Comparison of ENCODE assay signal across 13 mouse cellular contexts in genomic region chr14:55586149-55586548, GRCm38 (mm10). TPM values are rescaled to one million over a fixed set of nuclear protein-coding genes. Genes with fewer than 3 reads are reported as not detected.
DNase-seq lines count a peak whose midpoint lies in the region; ATAC-seq and TF ChIP-seq lines count a peak whose summit lies in the region.
"Had no signal": no experiment of that assay in that cellular context is flagged by ENCODE, and none has a peak within 500 bp of the region (broad histone marks: within the 10 kb centered on the region; RNA-seq: fewer than 3 reads in every experiment).

No protein-coding gene starts in this region.

- TF ChIP-seq CTCF in spleen, adult 2 months (IDR thresholded peaks at IDR 0.05; ENCODE audit: extremely low read depth, insufficient read depth, insufficient read length, insufficient replicate concordance) = no peak
- TF ChIP-seq CTCF in liver, embryonic 14.5 days (IDR thresholded peaks at IDR 0.05; ENCODE audit: low read depth) = peak; percentile 14; the same call in 1 of the 2 replicates

- peak overlapping the region; percentile 82; the same call in 1 of the 2 replicates for H3K27ac ChIP-seq in spleen, adult 2 months (ENCODE audit: insufficient read depth, low read length)
- H3K27ac ChIP-seq in liver, embryonic 14.5 days = peak overlapping the region; percentile 98
- H3K27ac ChIP-seq: hindbrain, embryonic 13.5 days; midbrain, embryonic 15.5 days; neural tube, embryonic 15.5 days had no signal

- H3K9ac ChIP-seq in liver, embryonic 14.5 days (replicated peaks) = peak overlapping the region; percentile 84
- H3K9ac ChIP-seq: hindbrain, embryonic 13.5 days; midbrain, embryonic 15.5 days; neural tube, embryonic 15.5 days had no signal

- no peaks in the 10 kb centered on the region for H3K9me3 ChIP-seq in liver, embryonic 14.5 days (ENCODE audit: control insufficient read depth, low read length)
- H3K9me3 ChIP-seq: hindbrain, embryonic 13.5 days; midbrain, embryonic 15.5 days; neural tube, embryonic 15.5 days had no signal

- H3K27me3 ChIP-seq in spleen, adult 2 months (ENCODE audit: control insufficient read depth, insufficient read depth, low read length) = no peaks in the 10 kb centered on the region
- H3K27me3 ChIP-seq in liver, embryonic 14.5 days (ENCODE audit: control insufficient read depth, insufficient read depth, low read length) = no peaks in the 10 kb centered on the region
- H3K27me3 ChIP-seq: midbrain, embryonic 15.5 days; neural tube, embryonic 15.5 days had no signal

- ATAC-seq in liver, embryonic 14.5 days (ENCODE audit: insufficient read depth) = peak; percentile 51
- ATAC-seq: midbrain, embryonic 15.5 days had no signal

- TF ChIP-seq EP300 in liver, embryonic 14.5 days (IDR thresholded peaks at IDR 0.05; ENCODE audit: low read depth) = peak; percentile 75

- no peak for DNase-seq in spleen, adult 2 months (ENCODE audit: low read depth in 1 of 2, low spot score in 2 of 2)
- DNase-seq in spleen, adult 12 weeks (ENCODE audit: low spot score) = no peak
- peak; percentile 75 for DNase-seq in c-Kit-positive CD71-positive TER-119-positive erythroid progenitor cells, embryonic 14.5 days (ENCODE audit: low spot score)
- DNase-seq in liver, embryonic 14.5 days (ENCODE audit: low read depth in 3 of 3, low spot score in 3 of 3) = peak; percentile 76 to 77 (median 77)
- no peak for DNase-seq in urinary bladder, adult 2 months (ENCODE audit: low spot score)
- no peak for DNase-seq in T-cell, adult 2 months (ENCODE audit: low spot score)
- DNase-seq in thymus, postnatal 14 days = no peak
- DNase-seq: adrenal gland, postnatal 14 days; kidney, postnatal 14 days; thymus, adult 18-20 months had no signal

- H3K4me2 ChIP-seq in liver, embryonic 14.5 days (ENCODE audit: low read depth) = peak overlapping the region; percentile 99
- H3K4me2 ChIP-seq: hindbrain, embryonic 13.5 days had no signal

- H3K36me3 ChIP-seq in spleen, adult 2 months (ENCODE audit: control insufficient read depth, insufficient read depth, low read length) = peaks cover 19% of the 10 kb centered on the region
- peaks cover 5% of the 10 kb centered on the region for H3K36me3 ChIP-seq in liver, embryonic 14.5 days (replicated peaks; ENCODE audit: control insufficient read depth, insufficient read depth, low read depth)

- no peak overlapping the region for H3K4me3 ChIP-seq in spleen, adult 2 months (ENCODE audit: extremely low read depth, insufficient read depth, insufficient read length)
- H3K4me3 ChIP-seq in liver, embryonic 14.5 days (ENCODE audit: insufficient read depth in 1 of 2, low read depth in 2 of 2, low read length in 2 of 2) = no peak overlapping the region
- H3K4me3 ChIP-seq: hindbrain, embryonic 13.5 days; midbrain, embryonic 15.5 days had no signal

- peaks cover 15% of the 10 kb centered on the region; the same call in 1 of the 2 replicates for H3K4me1 ChIP-seq in spleen, adult 2 months (ENCODE audit: control insufficient read depth, insufficient read depth, insufficient read length)
- H3K4me1 ChIP-seq in liver, embryonic 14.5 days (replicated peaks; ENCODE audit: control insufficient read depth in 2 of 2, insufficient read depth in 2 of 2, low read length in 1 of 2) = peaks cover 33 to 35% of the 10 kb centered on the region in 2 experiments

- WGBS in spleen, adult 2 months = 70% methylated on average over 2 of the region's 2 CpGs
- WGBS in liver, embryonic 14.5 days (ENCODE audit: insufficient replicate concordance) = 17% methylated on average over 2 of the region's 2 CpGs

- no peak for TF ChIP-seq POLR2A in spleen, adult 2 months (IDR thresholded peaks at IDR 0.05; ENCODE audit: low read depth, low read length)

RNA-seq across cellular contexts. Expression of gene Emc9, which starts 1.0 kb away (rescaled TPM):
- polyA plus RNA-seq in spleen, adult 2 months (2012; rRNA removed) = 14.5 and 15.0 TPM in 2 replicates
- polyA plus RNA-seq in liver, embryonic 14.5 days (2012; rRNA removed) = 19.2 and 20.3 TPM in 2 replicates
- 32.8 and 33.0 TPM in 2 replicates for polyA plus RNA-seq in liver, embryonic 14.5 days (2014; fragmentation: Nextera tagmentation; extraction: Ambion mirVana)
- 19.3 and 21.2 TPM in 2 replicates for polyA plus RNA-seq in urinary bladder, adult 2 months (2012; rRNA removed)

RNA-seq across cellular contexts. Expression of gene Psme2, which starts 4.8 kb away (rescaled TPM):
- 60.4 and 67.7 TPM in 2 replicates for polyA plus RNA-seq in spleen, adult 2 months (2012; rRNA removed)
- 36.2 and 56.0 TPM in 2 replicates for polyA plus RNA-seq in liver, embryonic 14.5 days (2012; rRNA removed)
- polyA plus RNA-seq in liver, embryonic 14.5 days (2014; fragmentation: Nextera tagmentation; extraction: Ambion mirVana) = 181 and 190 TPM in 2 replicates
- 134 and 144 TPM in 2 replicates for polyA plus RNA-seq in urinary bladder, adult 2 months (2012; rRNA removed)

RNA-seq across cellular contexts. Expression of gene Rnf31, which starts 5.4 kb away (rescaled TPM):
- polyA plus RNA-seq in spleen, adult 2 months (2012; rRNA removed) = 52.5 and 63.2 TPM in 2 replicates
- 6.2 and 6.5 TPM in 2 replicates for polyA plus RNA-seq in liver, embryonic 14.5 days (2012; rRNA removed)
- polyA plus RNA-seq in liver, embryonic 14.5 days (2014; fragmentation: Nextera tagmentation; extraction: Ambion mirVana) = 6.6 and 7.6 TPM in 2 replicates
- 15.7 and 20.4 TPM in 2 replicates for polyA plus RNA-seq in urinary bladder, adult 2 months (2012; rRNA removed)

RNA-seq across cellular contexts. Expression of gene Psme1, which starts 8.2 kb away (rescaled TPM):
- 101 and 118 TPM in 2 replicates for polyA plus RNA-seq in spleen, adult 2 months (2012; rRNA removed)
- polyA plus RNA-seq in liver, embryonic 14.5 days (2012; rRNA removed) = 32.0 and 51.1 TPM in 2 replicates
- polyA plus RNA-seq in liver, embryonic 14.5 days (2014; fragmentation: Nextera tagmentation; extraction: Ambion mirVana) = 99.9 and 103 TPM in 2 replicates
- polyA plus RNA-seq in urinary bladder, adult 2 months (2012; rRNA removed) = 136 and 167 TPM in 2 replicates

RNA-seq across cellular contexts. Expression of gene Fitm1, which starts 10.7 kb away (rescaled TPM):
- 1.4 and 1.5 TPM in 2 replicates for polyA plus RNA-seq in spleen, adult 2 months (2012; rRNA removed)
- polyA plus RNA-seq in liver, embryonic 14.5 days (2012; rRNA removed) = 0.19 and 0.38 TPM in 2 replicates
- polyA plus RNA-seq in liver, embryonic 14.5 days (2014; fragmentation: Nextera tagmentation; extraction: Ambion mirVana) = 0.37 and 0.58 TPM in 2 replicates
- polyA plus RNA-seq in urinary bladder, adult 2 months (2012; rRNA removed) = 0.25 TPM in 1 of 2 replicates, not detected in the other

Comparison
In these comparisons a context has a peak if more than half of its experiments do, and no peak if none do; other contexts are left out.
1. DNase-seq: peak in c-Kit-positive CD71-positive TER-119-positive erythroid progenitor cells, embryonic 14.5 days (single experiment) and liver, embryonic 14.5 days (3 of 3); none in spleen, adult 2 months (0 of 2), spleen, adult 12 weeks (single experiment), urinary bladder, adult 2 months (single experiment), T-cell, adult 2 months (single experiment) and thymus, postnatal 14 days (single experiment).